Mouse (Mus musculus) midbrain, embryonic 13.5 days (tissue): ENCODE data around the gene Ifi208. TPM values are rescaled to one million over a fixed set of nuclear protein-coding genes. Genes with fewer than 3 reads are reported as not detected.

ENCODE experiments used
- ATAC-seq: fragments of 200-750 bp; cut with Nextera tagmentation; 2 replicates; pipeline ENCODE4 v1.8.0; 2017; ENCODE audit warnings: mild to moderate bottlenecking, moderate TSS enrichment, moderate library complexity
- H3K27ac ChIP-seq: fragments of 300-500 bp; sonication (generic); 2 replicates; pipeline ENCODE4 v1.5.1; 2015; ENCODE audit warnings: inconsistent platforms, mild to moderate bottlenecking, moderate library complexity
- H3K27me3 ChIP-seq: fragments of 300-500 bp; sonication (generic); 2 replicates; pipeline ENCODE4 v1.6.1; 2015; ENCODE audit warnings: mild to moderate bottlenecking, inconsistent platforms
- H3K36me3 ChIP-seq: fragments of 300-500 bp; sonication (generic); 2 replicates; pipeline ENCODE4 v1.6.1; 2015; ENCODE audit warnings: mild to moderate bottlenecking, inconsistent platforms
- H3K4me1 ChIP-seq: fragments of 300-500 bp; sonication (generic); replicated peaks from 2 replicates; pipeline ENCODE4 v1.6.1; 2015; ENCODE audit warnings: inconsistent platforms
- H3K4me2 ChIP-seq: fragments of 300-500 bp; sonication (generic); replicated peaks from 2 replicates; pipeline ENCODE4 v1.6.1; 2015; ENCODE audit warnings: moderate library complexity, mild to moderate bottlenecking, inconsistent platforms
- H3K4me3 ChIP-seq: fragments of 300-500 bp; sonication (generic); replicated peaks from 2 replicates; pipeline ENCODE4 v1.5.1; 2015; ENCODE audit warnings: mild to moderate bottlenecking, inconsistent platforms
- H3K9ac ChIP-seq: fragments of 300-500 bp; sonication (generic); replicated peaks from 2 replicates; pipeline ENCODE4 v1.6.1; 2015; ENCODE audit warnings: mild to moderate bottlenecking, inconsistent platforms
- H3K9me3 ChIP-seq: fragments of 300-500 bp; sonication (generic); 2 replicates; pipeline ENCODE4 v1.6.1; 2016; ENCODE audit warnings: mild to moderate bottlenecking, inconsistent platforms
- WGBS: fragments of 180-500 bp; shearing (Covaris S2); methylation state at CpG from one replicate; pipeline ENCODE4 v1.1.7; 2015; 5-methylcytosine and 5-hydroxymethylcytosine counted together
- microRNA-seq: library from miRNA; unstranded; fragments of <30 nt; microRNA quantifications from one replicate; pipeline ENCODE4, GENCODE M21; 2016
- polyA plus RNA-seq: library from polyadenylated mRNA; unstranded; fragments of >200 nt; fragmentation: Nextera tagmentation; extraction: Ambion mirVana; gene quantifications from 2 replicates; pipeline ENCODE4 v1.2.1, GENCODE M21; 2015

The Ifi208 gene
- polyA plus RNA-seq, 1 experiment from 2014 or later = not detected

DNA sequence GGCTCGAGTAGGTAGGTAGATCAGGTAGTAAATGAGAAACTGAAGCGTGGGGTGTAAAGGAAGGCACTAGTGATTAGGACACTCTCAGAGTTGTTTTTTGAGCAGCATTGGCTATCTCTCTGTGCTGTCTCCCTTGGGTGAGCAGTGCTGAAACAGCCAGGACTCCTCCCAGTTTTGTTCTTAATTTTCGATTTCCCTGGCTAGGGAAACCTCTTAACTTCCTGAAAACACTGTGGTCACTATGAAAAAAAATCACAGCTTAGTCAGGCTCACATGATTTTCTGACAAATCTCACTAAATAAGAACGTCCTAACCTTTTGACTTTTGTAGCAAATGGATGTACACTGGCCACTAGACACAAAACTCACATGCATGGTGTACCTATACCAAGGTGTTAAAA lies 68.2 kb downstream of the Ifi208 start, which contains the start of gene Ifi207:
Gene Ifi207, minus strand, starts transcription at position 92 of the 400 bp plus-strand sequence.
- H3K9me3 ChIP-seq = no peaks in the 10 kb centered on the region
- H3K36me3 ChIP-seq = no peaks in the 10 kb centered on the region
- H3K4me3 ChIP-seq = no peak within 1 kb of the TSS
- WGBS = 81% methylated on average over 4 of the region's 4 CpGs
- no peaks in the 10 kb centered on the region for H3K27me3 ChIP-seq
- no peak for ATAC-seq
- H3K4me2 ChIP-seq = no peak within 1 kb of the TSS
- no peak within 1 kb of the TSS for H3K27ac ChIP-seq
- no peaks in the 10 kb centered on the region for H3K4me1 ChIP-seq
- H3K9ac ChIP-seq = no peak within 1 kb of the TSS

- Histone ChIP-seq H3K4me1 (no peaks in the 10 kb centered on the region), H3K36me3 (no peaks in the 10 kb centered on the region), H3K27me3 (no peaks in the 10 kb centered on the region), H3K4me3 (no peak overlapping the region), H3K9ac (no peak overlapping the region), H3K9me3 (no peaks in the 10 kb centered on the region), H3K27ac (no peak overlapping the region), H3K4me2 (no peak overlapping the region)
- no peak for ATAC-seq
- 75% methylated on average over 1 of the region's 1 CpGs for WGBS
Measured at GRCm38 (mm10) chr1:173742262-173742661, 68.8 kb downstream of the Ifi208 start.

Small RNAs within 50 kb of the gene (microRNA-seq; reads per million reads assigned to microRNA genes)
- gene Gm44339 = not detected

Other genes with a start within 250 kb of the Ifi208 start
- gene Ifi206, start 182.6 kb upstream of the Ifi208 start, polyA plus RNA-seq = not detected in 2 replicates
- not detected in 2 replicates for gene Ifi214, start 137.7 kb upstream of the Ifi208 start, polyA plus RNA-seq
- 0.08 TPM in 1 of 2 replicates, not detected in the other for gene Ifi213, start 74.4 kb upstream of the Ifi208 start, polyA plus RNA-seq
- not detected in 2 replicates for gene Ifi209, start 42.8 kb upstream of the Ifi208 start, polyA plus RNA-seq
- gene Ifi207, start 68.1 kb downstream of the Ifi208 start, polyA plus RNA-seq = 0.23 and 0.51 TPM in 2 replicates
- gene Ifi204, start 93.3 kb downstream of the Ifi208 start, polyA plus RNA-seq = 0.62 and 0.77 TPM in 2 replicates
- 0.24 and 0.32 TPM in 2 replicates for gene Ifi211, start 239.4 kb downstream of the Ifi208 start, polyA plus RNA-seq